Mouse (Mus musculus): ENCODE data around the gene Ccdc173.
"Not testable (repeated sequence)": the region's sequence is repeated elsewhere in the genome, so short reads cannot be mapped to it uniquely, and the experiment has no call there.

Ccdc173 gene

GRCm38 (mm10) chr2:69789429-69790069 is at the start of gene Ccdc173, which contains the start of gene Phospho2:
Ccdc173 (minus strand) TSS chr2:69789575.
Phospho2 (plus strand) TSS chr2:69789623.
- DNase-seq (ENCODE audit: low spot score), result peak; percentile 97

- DNase-seq (ENCODE audit: low spot score), result no peak
Measured at GRCm38 (mm10) chr2:69838707-69839106, 49.3 kb upstream of the Ccdc173 start.

- DNase-seq (ENCODE audit: low spot score), result no peak
Measured at GRCm38 (mm10) chr2:69837996-69838395, 48.6 kb upstream of the Ccdc173 start.

- DNase-seq (ENCODE audit: low spot score), result no peak
Measured at GRCm38 (mm10) chr2:69837244-69837967, 48.0 kb upstream of the Ccdc173 start.

- no peak for DNase-seq (ENCODE audit: low spot score)
Measured at GRCm38 (mm10) chr2:69830116-69830515, 40.7 kb upstream of the Ccdc173 start.

GRCm38 (mm10) chr2:69829680-69830079 is 40.3 kb upstream of the Ccdc173 start:
- no peak for DNase-seq (ENCODE audit: low spot score)

- no peak for DNase-seq (ENCODE audit: low spot score)
Measured at GRCm38 (mm10) chr2:69828031-69828430, 38.7 kb upstream of the Ccdc173 start.

- no peak for DNase-seq (ENCODE audit: low spot score)
Measured at GRCm38 (mm10) chr2:69826380-69826779, 37.0 kb upstream of the Ccdc173 start.

- DNase-seq (ENCODE audit: low spot score), result no peak
Measured at GRCm38 (mm10) chr2:69825898-69826297, 36.5 kb upstream of the Ccdc173 start.

GRCm38 (mm10) chr2:69823129-69823677 is 33.8 kb upstream of the Ccdc173 start:
- no peak for DNase-seq (ENCODE audit: low spot score)

GRCm38 (mm10) chr2:69822361-69823128 is 33.2 kb upstream of the Ccdc173 start:
- peak; percentile 44 for DNase-seq (ENCODE audit: low spot score)

GRCm38 (mm10) chr2:69821711-69822110 is 32.3 kb upstream of the Ccdc173 start, which contains the start of gene Klhl23:
Klhl23 (plus strand) TSS chr2:69821944.
- no peak for DNase-seq (ENCODE audit: low spot score)

- DNase-seq (ENCODE audit: low spot score), result no peak
Measured at GRCm38 (mm10) chr2:69820201-69820600, 30.8 kb upstream of the Ccdc173 start.

- DNase-seq (ENCODE audit: low spot score), result no peak
Measured at GRCm38 (mm10) chr2:69818350-69819085, 29.1 kb upstream of the Ccdc173 start.

GRCm38 (mm10) chr2:69816575-69816974 is 27.2 kb upstream of the Ccdc173 start:
- DNase-seq (ENCODE audit: low spot score), result no peak

- DNase-seq (ENCODE audit: low spot score), result not testable (repeated sequence)
Measured at GRCm38 (mm10) chr2:69811349-69811748, 22.0 kb upstream of the Ccdc173 start.

GRCm38 (mm10) chr2:69810169-69810568 is 20.8 kb upstream of the Ccdc173 start:
- DNase-seq (ENCODE audit: low spot score), result no peak

GRCm38 (mm10) chr2:69804663-69805062 is 15.3 kb upstream of the Ccdc173 start:
- DNase-seq (ENCODE audit: low spot score), result not testable (repeated sequence)

GRCm38 (mm10) chr2:69803756-69804155 is 14.4 kb upstream of the Ccdc173 start:
- DNase-seq (ENCODE audit: low spot score), result no peak

- peak; percentile 39 for DNase-seq (ENCODE audit: low spot score)
Measured at GRCm38 (mm10) chr2:69802911-69803312, 13.5 kb upstream of the Ccdc173 start.

- DNase-seq (ENCODE audit: low spot score), result no peak
Measured at GRCm38 (mm10) chr2:69790722-69791121, 1.3 kb upstream of the Ccdc173 start.

- peak; percentile 71 for DNase-seq (ENCODE audit: low spot score)
Measured at GRCm38 (mm10) chr2:69790285-69790684, 910 bp upstream of the Ccdc173 start.

All from ovary, postnatal 14 days (tissue).